In genomic region chr12:69129634-69130310, GRCm38 (mm10) we compare ENCODE assay signal across 8 mouse cellular contexts. TPM values are rescaled to one million over a fixed set of nuclear protein-coding genes. Genes with fewer than 3 reads are reported as not detected.
A peak's percentile ranks its signal among the peaks of the same experiment; 100 is the strongest.
DNase-seq lines count a peak whose midpoint lies in the region; ATAC-seq lines count a peak whose summit lies in the region.

No protein-coding gene starts in this region.

- H3K9me3 ChIP-seq in kidney, embryonic 16.5 days (ENCODE audit: low read length), result no peaks in the 10 kb centered on the region
- no peaks in the 10 kb centered on the region for H3K9me3 ChIP-seq in embryonic facial prominence, embryonic 15.5 days (replicated peaks)

- no peak overlapping the region for H3K9ac ChIP-seq in kidney, embryonic 16.5 days (replicated peaks; ENCODE audit: low read length)
- no peak overlapping the region for H3K9ac ChIP-seq in embryonic facial prominence, embryonic 15.5 days

- no peaks in the 10 kb centered on the region for H3K36me3 ChIP-seq in kidney, embryonic 16.5 days (ENCODE audit: insufficient read depth, low read length)
- no peaks in the 10 kb centered on the region for H3K36me3 ChIP-seq in embryonic facial prominence, embryonic 15.5 days

- H3K27me3 ChIP-seq in kidney, embryonic 16.5 days (ENCODE audit: insufficient read depth, low read length), result no peaks in the 10 kb centered on the region
- no peaks in the 10 kb centered on the region for H3K27me3 ChIP-seq in embryonic facial prominence, embryonic 15.5 days

- ATAC-seq in kidney, embryonic 16.5 days (ENCODE audit: low FRiP score, low TSS enrichment), result no peak; the same call in 1 of the 2 replicates
- no peak for ATAC-seq in embryonic facial prominence, embryonic 15.5 days (ENCODE audit: insufficient number of reproducible peaks, low FRiP score, low TSS enrichment, low read depth)
- ATAC-seq in megakaryocyte, adult 5-6 weeks (ENCODE audit: poor library complexity, severe bottlenecking), result peak; percentile 50

- H3K4me3 ChIP-seq in kidney, embryonic 16.5 days (ENCODE audit: low read length), result 0 out of 2 replicates have a peak overlapping the region, but pooled peaks have one; percentile 13
- H3K4me3 ChIP-seq in embryonic facial prominence, embryonic 15.5 days (replicated peaks), result no peak overlapping the region

- H3K4me1 ChIP-seq in kidney, embryonic 16.5 days (ENCODE audit: insufficient read depth, low read length), result no peaks in the 10 kb centered on the region
- no peaks in the 10 kb centered on the region for H3K4me1 ChIP-seq in embryonic facial prominence, embryonic 15.5 days

- no peak for DNase-seq in kidney, adult 18-20 months
- DNase-seq in MEL-GATA-1-ER (ENCODE audit: extremely low read depth, low read depth), result peak; percentile 17
- no peak for DNase-seq in left cerebral cortex, adult 11 months (ENCODE audit: low spot score)
- DNase-seq in right cerebral cortex, postnatal 14 days, result no peak
- no peak for DNase-seq in layer of hippocampus, postnatal 14 days (ENCODE audit: low spot score in 2 of 2)

- WGBS in kidney, embryonic 16.5 days, result 40% methylated on average over 17 of the region's 18 CpGs
- 42% methylated on average over 18 of the region's 18 CpGs for WGBS in embryonic facial prominence, embryonic 15.5 days

- no peak overlapping the region for H3K27ac ChIP-seq in kidney, embryonic 16.5 days (ENCODE audit: low read length)
- H3K27ac ChIP-seq in embryonic facial prominence, embryonic 15.5 days (replicated peaks), result no peak overlapping the region

- H3K4me2 ChIP-seq in kidney, embryonic 16.5 days (replicated peaks; ENCODE audit: low read depth, low read length), result peak overlapping the region; percentile 28
- peak overlapping the region; percentile 15 for H3K4me2 ChIP-seq in embryonic facial prominence, embryonic 15.5 days (replicated peaks)

RNA-seq across cellular contexts. Expression of gene Rps29, which starts 29.2 kb away (rescaled TPM):
- polyA plus RNA-seq in kidney, embryonic 16.5 days (2015; fragmentation: Nextera tagmentation; extraction: Ambion mirVana), result 1,392 and 1,476 TPM in 2 replicates
- polyA plus RNA-seq in embryonic facial prominence, embryonic 15.5 days (2015; fragmentation: Nextera tagmentation; extraction: Ambion mirVana), result 1,694 and 1,796 TPM in 2 replicates
- total RNA-seq in megakaryocyte, adult 5-6 weeks (2015), result 1,804 and 2,132 TPM in 2 replicates
- 1,670 and 2,037 TPM in 2 replicates for total RNA-seq in megakaryocyte, adult 5-6 weeks (2017)
- 1,000 to 10,000 TPM in 1 of 2 experiments, 100 to 1,000 TPM in 1; 998 to 1,003 TPM for total RNA-seq in layer of hippocampus, postnatal 14 days (2021)

RNA-seq across cellular contexts. Expression of gene Lrr1, which starts 38.8 kb away (rescaled TPM):
- polyA plus RNA-seq in kidney, embryonic 16.5 days (2015; fragmentation: Nextera tagmentation; extraction: Ambion mirVana), result 21.1 and 24.1 TPM in 2 replicates
- polyA plus RNA-seq in embryonic facial prominence, embryonic 15.5 days (2015; fragmentation: Nextera tagmentation; extraction: Ambion mirVana), result 16.6 and 16.8 TPM in 2 replicates
- total RNA-seq in megakaryocyte, adult 5-6 weeks (2015), result 23.3 and 27.6 TPM in 2 replicates
- 13.3 and 13.7 TPM in 2 replicates for total RNA-seq in megakaryocyte, adult 5-6 weeks (2017)
- total RNA-seq in layer of hippocampus, postnatal 14 days (2021), result 1 to 10 TPM in 1 of 2 experiments, under 1 TPM in 1; 0.65 to 1.3 TPM

RNA-seq across cellular contexts. Expression of gene Rpl36al, which starts 54.1 kb away (rescaled TPM):
- 471 and 512 TPM in 2 replicates for polyA plus RNA-seq in kidney, embryonic 16.5 days (2015; fragmentation: Nextera tagmentation; extraction: Ambion mirVana)
- 529 and 569 TPM in 2 replicates for polyA plus RNA-seq in embryonic facial prominence, embryonic 15.5 days (2015; fragmentation: Nextera tagmentation; extraction: Ambion mirVana)
- 691 and 759 TPM in 2 replicates for total RNA-seq in megakaryocyte, adult 5-6 weeks (2015)
- 982 and 1,157 TPM in 2 replicates for total RNA-seq in megakaryocyte, adult 5-6 weeks (2017)
- 100 to 1,000 TPM; 182 to 204 TPM for total RNA-seq in layer of hippocampus, postnatal 14 days (2021)

RNA-seq across cellular contexts. Expression of gene Mgat2, which starts 54.2 kb away (rescaled TPM):
- 46.3 and 47.0 TPM in 2 replicates for polyA plus RNA-seq in kidney, embryonic 16.5 days (2015; fragmentation: Nextera tagmentation; extraction: Ambion mirVana)
- 57.5 and 60.7 TPM in 2 replicates for polyA plus RNA-seq in embryonic facial prominence, embryonic 15.5 days (2015; fragmentation: Nextera tagmentation; extraction: Ambion mirVana)
- 82.9 and 91.6 TPM in 2 replicates for total RNA-seq in megakaryocyte, adult 5-6 weeks (2015)
- 89.3 and 91.9 TPM in 2 replicates for total RNA-seq in megakaryocyte, adult 5-6 weeks (2017)
- total RNA-seq in layer of hippocampus, postnatal 14 days (2021), result 10 to 100 TPM; 30.1 to 31.6 TPM

Comparison
In these comparisons a context has a peak if more than half of its experiments do, and no peak if none do; other contexts are left out.
1. RNA of gene Lrr1, which starts 38.8 kb away (total RNA-seq): 13.3 to 27.6 TPM in megakaryocyte, adult 5-6 weeks; 0.65 to 1.3 TPM in layer of hippocampus, postnatal 14 days; every median in the first group is over 4 times any median in the second.